ENCODE assay signal across 23 mouse cellular contexts in genomic region chr4:53181479-53181878, GRCm38 (mm10). TPM values are rescaled to one million over a fixed set of nuclear protein-coding genes. Genes with fewer than 3 reads are reported as not detected.
DNase-seq lines count a peak whose midpoint lies in the region; ATAC-seq and TF ChIP-seq lines count a peak whose summit lies in the region.
"Had no signal": no experiment of that assay in that cellular context is flagged by ENCODE, and none has a peak within 500 bp of the region (broad histone marks: within the 10 kb centered on the region; RNA-seq: fewer than 3 reads in every experiment).

No protein-coding gene starts in this region.

- 0 out of 2 replicates have a peak, but pooled peaks cover 4% of the 10 kb centered on the region for H3K4me1 ChIP-seq in kidney, embryonic 16.5 days (ENCODE audit: insufficient read depth, low read length)
- no peaks in the 10 kb centered on the region; the same call in 1 of the 2 replicates for H3K4me1 ChIP-seq in liver, postnatal 0 days (ENCODE audit: insufficient read depth)
- H3K4me1 ChIP-seq: forebrain, embryonic 13.5 days had no signal

- no peak overlapping the region for H3K27ac ChIP-seq in kidney, embryonic 16.5 days (ENCODE audit: low read length)
- H3K27ac ChIP-seq in liver, postnatal 0 days (ENCODE audit: low read depth) = no peak overlapping the region
- H3K27ac ChIP-seq: embryonic facial prominence, embryonic 10.5 days; forebrain, embryonic 13.5 days; heart, embryonic 13.5 days; hindbrain, embryonic 15.5 days had no signal

- no peak for TF ChIP-seq POLR2A in myocyte (IDR thresholded peaks at IDR 0.05; ENCODE audit: insufficient read length, low read depth)

- H3ac ChIP-seq in myocyte (ENCODE audit: control insufficient read depth, insufficient read length) = no peak overlapping the region

- H3K27me3 ChIP-seq in myocyte (ENCODE audit: control insufficient read depth, insufficient read depth, insufficient read length) = no peaks in the 10 kb centered on the region
- no peaks in the 10 kb centered on the region for H3K27me3 ChIP-seq in kidney, embryonic 16.5 days (ENCODE audit: insufficient read depth, low read length)
- H3K27me3 ChIP-seq in liver, postnatal 0 days (ENCODE audit: insufficient read depth, low read length) = no peaks in the 10 kb centered on the region
- H3K27me3 ChIP-seq: forebrain, embryonic 13.5 days; heart, embryonic 13.5 days; hindbrain, embryonic 15.5 days had no signal

- no peak for TF ChIP-seq EP300 in liver, postnatal 0 days (IDR thresholded peaks at IDR 0.05; ENCODE audit: low read depth)

- no peak overlapping the region for H3K4me3 ChIP-seq in myocyte
- no peak overlapping the region for H3K4me3 ChIP-seq in kidney, embryonic 16.5 days (ENCODE audit: low read length)
- H3K4me3 ChIP-seq in liver, postnatal 0 days (ENCODE audit: low read depth, low read length) = no peak overlapping the region
- H3K4me3 ChIP-seq: embryonic facial prominence, embryonic 10.5 days; forebrain, embryonic 13.5 days; heart, embryonic 13.5 days; hindbrain, embryonic 15.5 days had no signal

- H3K4me2 ChIP-seq in myocyte (ENCODE audit: low read depth) = peak overlapping the region; percentile 43
- H3K4me2 ChIP-seq in kidney, embryonic 16.5 days (replicated peaks; ENCODE audit: low read depth, low read length) = no peak overlapping the region
- H3K4me2 ChIP-seq in liver, postnatal 0 days (ENCODE audit: low read depth, low read length) = no peak overlapping the region
- H3K4me2 ChIP-seq: forebrain, embryonic 13.5 days; heart, embryonic 13.5 days; hindbrain, embryonic 15.5 days had no signal

- 74% methylated on average over 6 of the region's 6 CpGs for WGBS in kidney, embryonic 16.5 days
- 56% methylated on average over 6 of the region's 6 CpGs for WGBS in liver, postnatal 0 days (ENCODE audit: insufficient replicate concordance)

- H3K9ac ChIP-seq in kidney, embryonic 16.5 days (replicated peaks; ENCODE audit: low read length) = no peak overlapping the region
- no peak overlapping the region for H3K9ac ChIP-seq in liver, postnatal 0 days (replicated peaks)
- H3K9ac ChIP-seq: forebrain, embryonic 13.5 days; forebrain, postnatal 0 days; heart, embryonic 13.5 days; hindbrain, embryonic 15.5 days had no signal

- ATAC-seq in frontal cortex, adult (ENCODE audit: low TSS enrichment) = peak; percentile 56; the same call in 1 of the 2 replicates
- ATAC-seq in kidney, embryonic 16.5 days (ENCODE audit: low FRiP score, low TSS enrichment) = no peak
- no peak for ATAC-seq in liver, postnatal 0 days
- ATAC-seq: CD4-positive, CD25-positive, alpha-beta regulatory T cell, adult 4 months; forebrain, embryonic 13.5 days; forebrain, postnatal 0 days; inflammation-experienced regulatory T-cells, adult 6 months had no signal

- no peaks in the 10 kb centered on the region for H3K36me3 ChIP-seq in myocyte (ENCODE audit: control insufficient read depth, insufficient read depth)
- H3K36me3 ChIP-seq in kidney, embryonic 16.5 days (ENCODE audit: insufficient read depth, low read length) = no peaks in the 10 kb centered on the region
- no peaks in the 10 kb centered on the region for H3K36me3 ChIP-seq in liver, postnatal 0 days (replicated peaks; ENCODE audit: insufficient read depth, low read length)
- H3K36me3 ChIP-seq: embryonic facial prominence, embryonic 10.5 days; heart, embryonic 13.5 days; hindbrain, embryonic 15.5 days had no signal

- H3K9me3 ChIP-seq in kidney, embryonic 16.5 days (ENCODE audit: low read length) = no peaks in the 10 kb centered on the region
- H3K9me3 ChIP-seq in liver, postnatal 0 days (ENCODE audit: low read length) = no peaks in the 10 kb centered on the region
- H3K9me3 ChIP-seq: embryonic facial prominence, embryonic 10.5 days; forebrain, embryonic 13.5 days; hindbrain, embryonic 15.5 days had no signal

- TF ChIP-seq CTCF in liver, postnatal 0 days (IDR thresholded peaks at IDR 0.05; ENCODE audit: low read depth) = no peak

- no peak for DNase-seq in frontal cortex, postnatal 36 days (ENCODE audit: low spot score in 2 of 2)
- peak; percentile 36 for DNase-seq in 416B (ENCODE audit: low read depth)
- peak; percentile 67 for DNase-seq in Muller cell, postnatal 12 days (ENCODE audit: inconsistent ontology term)
- no peak for DNase-seq in liver, postnatal 0 days
- no peak for DNase-seq in embryo, embryonic 10.5 days (ENCODE audit: low spot score)
- DNase-seq: adrenal gland, adult 2 months; adrenal gland, postnatal 25 days; cerebellum, adult 11 months; cerebellum, adult 8-10 months; cerebellum, postnatal 25 days; forebrain, postnatal 0 days; gastrocnemius, postnatal 36 days; heart, adult 11 months; heart, postnatal 36 days had no signal

- no peaks in the 10 kb centered on the region for H3K79me2 ChIP-seq in myocyte (ENCODE audit: control insufficient read depth, insufficient read depth)

TF ChIP-seq in myocyte, 11 proteins besides CTCF, POLR2A, EP300 and RAD21:
- no peak for TF ChIP-seq CEBPB (IDR thresholded peaks at IDR 0.05; ENCODE audit: insufficient read depth, poor library complexity, severe bottlenecking)

RNA-seq across cellular contexts. Expression of gene Abca1, which starts 21.8 kb away (rescaled TPM):
- polyA plus RNA-seq in myocyte (2012; fragmentation: generic; extraction: Trizol) = 0.68 TPM
- 4.5 and 4.8 TPM in 2 replicates for polyA plus RNA-seq in kidney, embryonic 16.5 days (2015; fragmentation: Nextera tagmentation; extraction: Ambion mirVana)
- polyA plus RNA-seq in liver, postnatal 0 days (2015; fragmentation: Nextera tagmentation; extraction: Ambion mirVana) = 9.9 and 11.0 TPM in 2 replicates

Comparison
In these comparisons a context has a peak if more than half of its experiments do, and no peak if none do; other contexts are left out.
1. DNase-seq: peak in 416B (single experiment) and Muller cell, postnatal 12 days (single experiment); none in frontal cortex, postnatal 36 days (0 of 2), liver, postnatal 0 days (single experiment) and embryo, embryonic 10.5 days (single experiment).